Mouse (Mus musculus): Measurements from ENCODE around the gene Hs3st1. TPM values are rescaled to one million over a fixed set of nuclear protein-coding genes. Genes with fewer than 3 reads are reported as not detected.

Hs3st1 gene
- total and polyA plus RNA-seq, 3 experiments: 0.81 to 2.8 (median 2.8) TPM

DNA sequence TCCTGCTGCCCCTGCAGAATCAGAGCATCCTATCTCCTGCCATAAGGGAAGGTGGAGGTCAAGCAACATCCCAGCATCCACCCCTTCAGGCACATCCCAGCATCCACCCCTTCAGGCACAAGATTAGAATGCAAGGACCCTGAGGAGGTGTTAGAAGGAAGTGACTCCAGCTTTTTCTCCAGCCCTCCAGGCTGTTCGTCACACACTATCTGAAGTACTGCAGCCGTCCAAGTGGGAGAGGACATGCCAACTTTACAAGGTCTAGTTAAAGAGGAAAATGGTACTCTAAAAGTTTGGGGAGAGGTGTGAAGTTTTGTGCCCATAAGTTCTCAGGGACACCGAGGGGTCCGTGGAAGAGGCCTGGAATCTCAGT is 131.1 kb downstream of the Hs3st1 start:
- dilution Hi-C loops (cut with MboI; ENCODE audit: extremely low pct_ligation_motif_present, extremely low pct_unique_long_range_greater_than_20kb, low sequenced_read_pairs) (no loop called here), in situ Hi-C loops (cut with MboI; ENCODE audit: low pct_ligation_motif_present, low pct_unique_long_range_greater_than_20kb, low sequenced_read_pairs) (no loop called here)

GRCm38 (mm10) chr5:39623304-39624217 is 131.7 kb downstream of the Hs3st1 start:
- Histone ChIP-seq H3K4me2 (ENCODE audit: insufficient read depth, low read depth, poor library complexity, severe bottlenecking) (no peak overlapping the region), H3K9me3 (replicated peaks; ENCODE audit: low read length) (no peaks in the 10 kb centered on the region), H3K4me3 (replicated peaks in 1 of 3; ENCODE audit: low read depth in 2 of 3, low read length in 2 of 3, poor library complexity in 1 of 3) (no peak overlapping the region), H3K4me1 (ENCODE audit: control insufficient read depth in 1 of 2, insufficient read depth in 2 of 2) (no peaks in the 10 kb centered on the region; a peak in 1 of 4 replicates), H3K27me3 (replicated peaks) (no peaks in the 10 kb centered on the region), H3K79me2 (replicated peaks; ENCODE audit: control insufficient read depth, extremely low read depth, insufficient read depth, poor library complexity, severe bottlenecking) (no peaks in the 10 kb centered on the region), H3K36me3 (replicated peaks in 1 of 2; ENCODE audit: control insufficient read depth in 1 of 2, insufficient read depth in 1 of 2, low read length in 1 of 2) (no peaks in the 10 kb centered on the region), H3K9ac (ENCODE audit: insufficient read depth, low read depth) (no peak overlapping the region), H3K27ac (ENCODE audit: insufficient read depth, low read depth) (no peak overlapping the region)
- TF ChIP-seq BHLHE40 (IDR thresholded peaks at IDR 0.05; ENCODE audit: low read depth, low read length) (no peak), IRF4 (IDR thresholded peaks at IDR 0.05; ENCODE audit: low read depth, low read length) (no peak), GABPA (IDR thresholded peaks at IDR 0.05; ENCODE audit: insufficient replicate concordance, low read depth, low read length) (no peak), ZNF384 (IDR thresholded peaks at IDR 0.05; ENCODE audit: low read depth, low read length) (no peak), MEF2A (IDR thresholded peaks at IDR 0.05; ENCODE audit: borderline replicate concordance, low read depth, low read length) (no peak), KAT2A (IDR thresholded peaks at IDR 0.05; ENCODE audit: insufficient replicate concordance, low read length) (no peak)
- no peak for DNase-seq (ENCODE audit: extremely low read depth)
- in situ Hi-C loops (cut with MboI; ENCODE audit: low pct_ligation_motif_present, low pct_unique_long_range_greater_than_20kb, low sequenced_read_pairs): no loop called here
- dilution Hi-C loops (cut with MboI; ENCODE audit: extremely low pct_ligation_motif_present, extremely low pct_unique_long_range_greater_than_20kb, low sequenced_read_pairs): no loop called here

More for the DNA sequence above, 131.1 kb downstream of the Hs3st1 start:
- Histone ChIP-seq H3K27ac (ENCODE audit: insufficient read depth, low read depth) (no peak overlapping the region), H3K79me2 (replicated peaks; ENCODE audit: control insufficient read depth, extremely low read depth, insufficient read depth, poor library complexity, severe bottlenecking) (no peaks in the 10 kb centered on the region), H3K4me2 (ENCODE audit: insufficient read depth, low read depth, poor library complexity, severe bottlenecking) (no peak overlapping the region), H3K9ac (ENCODE audit: insufficient read depth, low read depth) (no peak overlapping the region), H3K4me3 (replicated peaks in 1 of 3; ENCODE audit: low read depth in 2 of 3, low read length in 2 of 3, poor library complexity in 1 of 3) (no peak overlapping the region), H3K9me3 (replicated peaks; ENCODE audit: low read length) (no peaks in the 10 kb centered on the region), H3K4me1 (ENCODE audit: control insufficient read depth in 1 of 2, insufficient read depth in 2 of 2) (peaks cover 0 to 2% of the 10 kb centered on the region in 2 experiments; a peak in 2 of 4 replicates), H3K27me3 (replicated peaks) (no peaks in the 10 kb centered on the region), H3K36me3 (replicated peaks in 1 of 2; ENCODE audit: control insufficient read depth in 1 of 2, insufficient read depth in 1 of 2, low read length in 1 of 2) (no peaks in the 10 kb centered on the region)
- no peak for DNase-seq (ENCODE audit: extremely low read depth)
- TF ChIP-seq POLR2AphosphoS2 (IDR thresholded peaks at IDR 0.05; ENCODE audit: low read depth, low read length) (no peak), HCFC1 (IDR thresholded peaks at IDR 0.05; ENCODE audit: low read depth, low read length) (no peak), CHD1 (IDR thresholded peaks at IDR 0.05; ENCODE audit: low read depth, low read length) (no peak), MAFK (IDR thresholded peaks at IDR 0.05; ENCODE audit: insufficient replicate concordance, low read length) (no peak), ZNF384 (IDR thresholded peaks at IDR 0.05; ENCODE audit: low read depth, low read length) (no peak), USF1 (IDR thresholded peaks at IDR 0.05; ENCODE audit: low read depth, low read length) (no peak), MXI1 (IDR thresholded peaks at IDR 0.05; ENCODE audit: low read depth, low read length) (no peak), ELF1 (IDR thresholded peaks at IDR 0.05; ENCODE audit: low read depth, low read length) (no peak), EP300 (IDR thresholded peaks at IDR 0.05; ENCODE audit: low read length) (no peak), RCOR1 (conservative IDR thresholded peaks at IDR 0.05; ENCODE audit: low read depth, low read length) (no peak), ZC3H11A (IDR thresholded peaks at IDR 0.05; ENCODE audit: low read depth, low read length) (no peak), PAX5 (IDR thresholded peaks at IDR 0.05; ENCODE audit: low read length) (no peak), JUND (conservative IDR thresholded peaks at IDR 0.05; ENCODE audit: low read depth, low read length) (no peak)

Data from CH12.LX (cell line).